Mouse (Mus musculus): ENCODE results near the gene Il4ra.

The Il4ra gene

GRCm38 (mm10) chr7:125625219-125625618, 73.3 kb downstream of the Il4ra start:
- DNase-seq (ENCODE audit: extremely low spot score, low spot score), result no peak

GRCm38 (mm10) chr7:125625829-125626228, 73.9 kb downstream of the Il4ra start:
- no peak for DNase-seq (ENCODE audit: extremely low spot score, low spot score)

All from neural tube, embryonic 10.5 days (tissue).